Mouse (Mus musculus): ENCODE data around the gene Shisa2. TPM values are rescaled to one million over a fixed set of nuclear protein-coding genes. Genes with fewer than 3 reads are reported as not detected.
"Not testable (repeated sequence)": the region's sequence is repeated elsewhere in the genome, so short reads cannot be mapped to it uniquely, and the experiment has no call there.

Gene Shisa2
- polyA plus RNA-seq, 1 experiment from 2014 or later: 3.6 TPM

DNA sequence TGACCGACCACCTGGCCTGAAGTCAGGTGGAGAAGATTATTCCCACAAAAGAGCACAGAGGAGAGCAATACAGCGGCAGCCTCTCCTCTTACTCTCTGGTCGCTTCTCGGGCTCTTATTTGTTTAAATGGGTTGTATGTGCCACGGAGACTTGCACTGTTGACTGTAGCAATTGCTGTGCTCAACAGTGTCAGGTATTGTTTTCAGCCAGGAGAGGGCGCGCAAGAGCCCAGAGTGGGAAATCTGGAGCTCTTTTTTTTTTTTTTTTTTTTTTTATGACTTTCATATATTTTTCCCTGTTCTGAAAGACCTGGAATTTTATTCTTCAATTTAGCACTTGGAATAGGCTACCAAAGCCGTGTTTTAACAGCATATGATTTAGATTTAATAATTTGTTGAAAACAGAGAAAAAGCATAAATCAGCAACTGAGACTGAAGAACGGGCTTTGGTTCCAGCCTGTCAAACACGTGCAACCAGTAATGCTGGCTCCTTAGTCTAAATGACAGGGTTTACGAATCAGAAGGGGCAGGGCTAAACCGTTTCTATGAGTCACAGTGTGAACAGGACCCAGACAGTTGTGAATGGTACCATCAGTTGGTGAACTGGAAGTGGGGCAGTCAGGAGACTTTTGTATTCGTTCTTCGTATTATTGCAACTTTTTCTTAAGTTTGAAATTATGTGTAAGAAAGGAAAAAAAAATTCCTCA lies 12.0 kb upstream of the Shisa2 start:
- Histone ChIP-seq H3K27ac (no peak overlapping the region), H3K36me3 (no peaks in the 10 kb centered on the region), H3K9ac (no peak overlapping the region), H3K4me2 (no peak overlapping the region), H3K4me3 (no peak overlapping the region), H3K9me3 (replicated peaks) (no peaks in the 10 kb centered on the region), H3K4me1 (no peaks in the 10 kb centered on the region), H3K27me3 (replicated peaks) (no peaks in the 10 kb centered on the region)
- 42% methylated on average over 14 of the region's 14 CpGs for WGBS (ENCODE audit: insufficient replicate concordance)
- no peak for ATAC-seq

DNA sequence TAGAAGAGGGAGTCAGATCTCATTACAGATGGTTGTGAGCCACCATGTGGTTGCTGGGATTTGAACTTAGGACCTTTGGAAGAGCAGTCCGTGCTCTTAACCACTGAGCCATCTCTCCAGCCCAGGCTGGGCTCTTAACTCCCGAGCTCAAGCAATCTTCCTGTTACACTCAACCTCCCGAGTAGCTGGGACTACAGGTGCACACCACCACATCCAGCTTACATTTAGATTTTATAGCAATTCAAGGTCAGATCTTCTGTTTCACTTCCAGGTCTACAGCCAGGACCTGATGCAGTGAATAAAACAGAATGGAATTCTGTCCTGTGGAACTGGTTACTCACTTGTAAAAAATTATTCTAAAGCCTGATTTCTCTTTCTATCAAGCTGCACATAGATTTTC lies 11.0 kb upstream of the Shisa2 start:
- not testable (repeated sequence) for H3K27me3 ChIP-seq (replicated peaks); H3K27ac ChIP-seq; H3K9ac ChIP-seq; H3K4me1 ChIP-seq; H3K36me3 ChIP-seq; ATAC-seq; H3K4me3 ChIP-seq; H3K9me3 ChIP-seq (replicated peaks); H3K4me2 ChIP-seq
- WGBS (ENCODE audit: insufficient replicate concordance): 48% methylated on average over 3 of the region's 3 CpGs

DNA sequence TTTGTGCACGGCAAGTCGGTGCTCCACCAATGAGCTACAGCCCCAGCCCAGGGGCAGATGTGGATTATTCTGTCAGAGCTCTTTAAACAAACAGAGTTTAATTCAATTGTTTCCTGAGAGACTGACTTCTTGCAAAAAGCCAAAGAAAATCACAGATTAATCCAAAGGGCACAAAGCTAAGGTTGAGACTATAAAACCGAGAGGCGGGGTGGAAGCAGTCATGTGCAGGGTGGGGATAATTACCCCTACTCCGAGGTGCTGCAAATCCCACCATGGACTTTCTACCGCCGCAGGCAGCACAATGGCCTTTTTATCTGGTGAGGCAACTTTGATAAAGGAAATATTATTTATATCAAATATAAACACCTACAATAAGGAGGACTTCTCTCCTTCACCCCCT lies 8.3 kb upstream of the Shisa2 start:
- Histone ChIP-seq H3K9ac (no peak overlapping the region), H3K36me3 (no peaks in the 10 kb centered on the region), H3K27ac (no peak overlapping the region), H3K4me1 (no peaks in the 10 kb centered on the region), H3K27me3 (replicated peaks) (no peaks in the 10 kb centered on the region), H3K9me3 (replicated peaks) (no peaks in the 10 kb centered on the region), H3K4me2 (no peak overlapping the region), H3K4me3 (no peak overlapping the region)
- 84% methylated on average over 7 of the region's 7 CpGs for WGBS (ENCODE audit: insufficient replicate concordance)
- ATAC-seq: no peak

DNA sequence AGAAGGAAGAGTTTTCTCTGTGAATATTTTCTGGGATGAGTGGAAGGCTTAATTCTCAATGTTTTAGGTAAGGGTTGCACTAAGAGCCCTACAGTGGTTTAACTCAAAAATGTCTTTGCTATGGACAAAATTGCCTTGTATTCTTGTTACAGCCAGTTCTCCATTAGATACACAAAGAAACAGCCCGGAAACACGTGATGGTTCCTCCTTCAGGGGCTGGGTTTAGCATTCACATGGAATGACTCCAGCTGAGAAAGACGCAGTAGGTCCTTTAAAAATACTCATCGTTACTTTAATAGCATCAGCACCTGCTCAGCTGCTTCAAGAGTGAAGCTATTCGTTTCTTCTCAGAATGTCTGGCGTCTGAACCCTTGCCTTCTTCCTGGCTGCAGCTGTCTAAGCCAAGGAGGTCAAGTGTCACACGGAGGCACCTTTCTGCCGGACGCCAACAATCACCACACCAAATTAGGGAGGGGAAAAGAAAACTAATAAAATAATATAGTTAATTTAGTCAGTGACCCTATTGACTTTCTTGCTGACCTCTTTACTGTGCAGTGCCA lies 702 bp upstream of the Shisa2 start:
- H3K4me3 ChIP-seq: no peak overlapping the region
- no peak overlapping the region for H3K27ac ChIP-seq
- 46% methylated on average over 9 of the region's 9 CpGs for WGBS (ENCODE audit: insufficient replicate concordance)
- no peak for ATAC-seq
- no peaks in the 10 kb centered on the region for H3K36me3 ChIP-seq
- H3K27me3 ChIP-seq (replicated peaks): peaks cover 47% of the 10 kb centered on the region
- H3K9ac ChIP-seq: no peak overlapping the region
- no peaks in the 10 kb centered on the region for H3K4me1 ChIP-seq
- peak overlapping the region; percentile 67; the same call in 1 of the 2 replicates for H3K4me2 ChIP-seq
- H3K9me3 ChIP-seq (replicated peaks): no peaks in the 10 kb centered on the region

DNA sequence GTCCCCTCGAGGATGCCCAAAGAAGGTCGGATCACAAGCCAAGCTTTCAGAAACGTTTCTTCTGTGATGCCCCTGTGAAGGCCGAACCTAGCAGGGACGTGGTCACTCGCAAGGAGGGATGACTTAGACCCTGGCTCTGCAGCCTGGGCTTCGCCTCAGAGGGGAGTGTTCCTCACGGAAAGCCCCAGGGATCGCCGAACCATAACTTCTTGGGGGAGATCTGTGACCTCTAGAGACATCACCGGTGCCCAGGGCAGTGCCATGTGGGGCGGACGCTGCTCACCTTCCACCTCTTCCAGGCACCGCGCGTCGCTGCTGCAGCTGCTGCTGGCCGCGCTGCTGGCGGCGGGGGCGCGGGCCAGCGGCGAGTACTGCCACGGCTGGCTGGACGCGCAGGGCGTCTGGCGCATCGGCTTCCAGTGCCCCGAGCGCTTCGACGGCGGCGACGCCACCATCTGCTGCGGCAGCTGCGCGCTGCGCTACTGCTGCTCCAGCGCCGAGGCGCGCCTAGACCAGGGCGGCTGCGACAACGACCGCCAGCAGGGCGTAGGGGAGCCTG lies 777 bp downstream of the Shisa2 start:
- H3K9ac ChIP-seq: peak overlapping the region; percentile 38
- no peak overlapping the region for H3K27ac ChIP-seq
- ATAC-seq: no peak
- peak overlapping the region; percentile 55 for H3K4me3 ChIP-seq
- H3K4me2 ChIP-seq: peak overlapping the region; percentile 67
- H3K4me1 ChIP-seq: no peaks in the 10 kb centered on the region
- WGBS (ENCODE audit: insufficient replicate concordance): 1% methylated on average over 51 of the region's 51 CpGs
- H3K27me3 ChIP-seq (replicated peaks): peaks cover 47% of the 10 kb centered on the region
- no peaks in the 10 kb centered on the region for H3K36me3 ChIP-seq
- H3K9me3 ChIP-seq (replicated peaks): no peaks in the 10 kb centered on the region

DNA sequence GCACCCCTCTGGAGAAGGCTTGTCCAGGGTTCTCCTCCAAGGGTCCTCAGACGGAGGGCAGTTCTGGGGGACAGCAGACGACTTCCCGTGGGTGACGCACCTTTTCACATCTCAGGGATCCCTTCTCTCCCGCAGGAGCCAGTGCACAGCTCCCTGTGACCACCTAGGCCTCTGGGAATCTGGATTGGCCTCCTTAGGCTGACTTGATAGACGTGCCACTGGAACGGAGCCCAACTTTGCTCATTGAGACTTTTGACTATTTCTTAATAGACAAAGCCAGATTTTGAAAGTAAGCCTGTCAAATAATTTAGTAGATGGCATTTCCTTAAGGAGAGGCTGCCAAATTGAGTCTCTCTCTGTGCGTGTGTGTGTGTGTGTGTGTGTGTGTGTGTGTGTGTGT lies 1.6 kb downstream of the Shisa2 start:
- Histone ChIP-seq H3K36me3 (no peaks in the 10 kb centered on the region), H3K27me3 (replicated peaks) (peaks cover 47% of the 10 kb centered on the region), H3K4me3 (peak overlapping the region; percentile 55), H3K27ac (no peak overlapping the region), H3K4me2 (peak overlapping the region; percentile 67), H3K9me3 (replicated peaks) (no peaks in the 10 kb centered on the region), H3K4me1 (no peaks in the 10 kb centered on the region), H3K9ac (no peak overlapping the region)
- 41% methylated on average over 8 of the region's 8 CpGs for WGBS (ENCODE audit: insufficient replicate concordance)
- ATAC-seq: no peak

DNA sequence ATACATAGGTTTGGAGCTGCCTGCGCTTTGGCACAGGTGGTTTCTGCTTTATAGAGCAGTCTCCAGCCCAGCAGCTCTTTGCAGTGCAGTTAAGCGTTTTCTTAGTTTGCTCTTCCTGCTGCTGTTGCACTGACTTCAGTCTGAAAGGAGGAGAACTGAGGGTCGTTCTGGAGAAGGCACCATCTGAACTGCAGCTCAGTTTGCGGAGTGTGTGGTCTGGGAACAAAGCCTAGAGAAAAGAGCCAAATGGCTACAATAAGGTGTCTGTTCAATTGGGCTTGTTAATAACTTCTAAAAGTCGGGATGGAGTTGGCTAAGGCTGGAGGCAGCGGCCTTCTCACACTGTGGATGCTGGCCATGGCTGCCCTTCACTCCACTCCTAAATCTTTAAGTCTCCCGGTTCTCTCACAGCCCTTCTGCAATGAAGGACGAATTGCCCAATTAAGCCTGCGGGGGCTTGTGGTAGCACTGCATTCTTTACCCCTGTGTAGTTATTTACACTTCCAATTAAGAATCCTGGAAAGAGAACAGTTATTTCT lies 2.1 kb downstream of the Shisa2 start:
- no peak overlapping the region for H3K4me3 ChIP-seq
- H3K4me1 ChIP-seq: no peaks in the 10 kb centered on the region
- no peaks in the 10 kb centered on the region for H3K36me3 ChIP-seq
- no peak for ATAC-seq
- H3K9ac ChIP-seq: no peak overlapping the region
- H3K9me3 ChIP-seq (replicated peaks): no peaks in the 10 kb centered on the region
- no peak overlapping the region for H3K27ac ChIP-seq
- WGBS (ENCODE audit: insufficient replicate concordance): 55% methylated on average over 9 of the region's 9 CpGs
- H3K4me2 ChIP-seq: 0 out of 2 replicates have a peak overlapping the region, but pooled peaks have one; percentile 67
- peaks cover 47% of the 10 kb centered on the region for H3K27me3 ChIP-seq (replicated peaks)

DNA sequence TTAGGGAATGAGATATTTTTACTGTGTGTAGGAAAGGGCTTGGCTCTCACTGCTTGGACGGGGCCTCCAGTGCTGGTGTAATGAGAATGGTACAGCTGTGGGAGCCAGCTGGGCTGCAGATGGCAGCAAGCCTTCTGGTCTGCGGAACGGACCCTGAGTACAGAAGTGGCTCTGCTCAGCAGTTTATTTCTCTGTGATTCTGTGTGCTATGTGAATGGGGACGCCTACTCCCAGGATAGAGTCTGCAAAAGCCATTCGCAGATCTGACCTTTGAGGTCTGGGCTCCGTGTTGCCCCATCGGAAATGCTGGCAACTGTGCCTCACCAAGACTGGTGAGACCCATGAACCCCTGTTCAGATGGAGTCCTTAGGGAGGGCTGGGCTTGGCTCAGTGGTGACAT lies 2.7 kb downstream of the Shisa2 start:
- H3K27me3 ChIP-seq (replicated peaks): peaks cover 47% of the 10 kb centered on the region
- H3K9ac ChIP-seq: no peak overlapping the region
- ATAC-seq: no peak
- 62% methylated on average over 7 of the region's 7 CpGs for WGBS (ENCODE audit: insufficient replicate concordance)
- H3K4me2 ChIP-seq: no peak overlapping the region
- no peaks in the 10 kb centered on the region for H3K4me1 ChIP-seq
- no peak overlapping the region for H3K27ac ChIP-seq
- no peaks in the 10 kb centered on the region for H3K9me3 ChIP-seq (replicated peaks)
- H3K36me3 ChIP-seq: no peaks in the 10 kb centered on the region
- H3K4me3 ChIP-seq: no peak overlapping the region

DNA sequence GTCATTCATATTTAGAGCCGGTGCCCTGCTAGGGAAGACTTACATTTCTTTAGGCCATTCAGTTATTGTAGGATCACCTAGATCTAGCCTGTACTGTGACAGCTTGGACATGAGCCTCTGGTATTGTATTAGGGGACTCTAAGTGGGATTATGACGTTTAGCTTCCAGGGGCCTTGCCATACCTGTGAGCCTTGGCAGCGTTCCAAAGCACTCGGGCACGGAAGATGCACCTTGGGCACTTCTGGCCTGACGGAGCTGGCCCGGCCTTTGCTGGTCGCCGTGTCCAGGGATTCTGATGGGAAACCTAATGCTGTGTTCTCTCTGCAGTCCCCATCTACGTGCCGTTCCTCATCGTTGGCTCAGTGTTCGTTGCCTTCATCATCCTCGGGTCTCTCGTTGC lies 4.2 kb downstream of the Shisa2 start:
- H3K9ac ChIP-seq: no peak overlapping the region
- no peak for ATAC-seq
- H3K4me3 ChIP-seq: no peak overlapping the region
- H3K36me3 ChIP-seq: no peaks in the 10 kb centered on the region
- H3K9me3 ChIP-seq (replicated peaks): no peaks in the 10 kb centered on the region
- H3K27ac ChIP-seq: no peak overlapping the region
- 83% methylated on average over 15 of the region's 15 CpGs for WGBS (ENCODE audit: insufficient replicate concordance)
- H3K4me2 ChIP-seq: no peak overlapping the region
- H3K4me1 ChIP-seq: no peaks in the 10 kb centered on the region
- H3K27me3 ChIP-seq (replicated peaks): peaks cover 40% of the 10 kb centered on the region

DNA sequence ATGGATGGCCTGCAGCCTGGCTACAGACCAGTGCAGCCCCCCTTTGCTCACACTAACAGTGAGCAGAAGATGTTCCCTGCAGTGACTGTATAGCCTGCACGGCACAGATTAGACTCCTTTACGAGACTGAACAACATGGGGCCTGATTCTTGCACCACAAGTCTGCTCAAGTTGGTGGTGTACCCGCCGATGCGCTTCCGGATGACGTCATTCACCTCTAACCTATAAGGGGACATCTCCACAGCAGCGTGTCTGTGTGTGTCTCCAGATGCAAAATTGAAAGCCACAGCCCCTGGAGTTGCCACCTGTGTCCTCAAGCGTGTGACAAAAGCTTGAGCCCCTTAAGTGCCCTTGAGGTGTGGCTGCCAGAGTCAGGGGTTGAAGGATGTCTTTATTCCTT lies 5.0 kb downstream of the Shisa2 start:
- H3K9me3 ChIP-seq (replicated peaks): no peaks in the 10 kb centered on the region
- no peaks in the 10 kb centered on the region for H3K36me3 ChIP-seq
- peaks cover 32% of the 10 kb centered on the region for H3K27me3 ChIP-seq (replicated peaks)
- H3K9ac ChIP-seq: no peak overlapping the region
- H3K4me3 ChIP-seq: no peak overlapping the region
- no peak overlapping the region for H3K27ac ChIP-seq
- H3K4me1 ChIP-seq: no peaks in the 10 kb centered on the region
- no peak for ATAC-seq
- 74% methylated on average over 9 of the region's 9 CpGs for WGBS (ENCODE audit: insufficient replicate concordance)
- H3K4me2 ChIP-seq: no peak overlapping the region

DNA sequence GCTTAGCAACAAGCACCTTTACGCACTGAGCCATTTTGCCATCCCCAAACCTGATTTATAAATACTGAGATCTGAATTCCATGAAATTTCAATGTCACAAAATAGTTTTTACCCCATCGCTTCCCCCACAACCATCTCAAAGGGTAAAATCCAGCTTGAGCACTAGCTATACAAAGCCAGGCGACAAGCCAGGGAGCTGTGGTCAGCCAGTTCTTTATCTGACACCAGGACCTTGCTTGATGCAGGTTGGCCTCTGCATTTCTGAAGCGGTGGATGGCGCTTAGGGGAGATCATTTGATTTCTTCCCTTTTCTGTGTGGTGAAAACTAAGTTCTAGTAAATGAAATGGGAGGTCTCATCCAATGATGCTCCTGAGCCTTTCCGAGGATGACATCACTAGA lies 7.0 kb downstream of the Shisa2 start:
- H3K9ac ChIP-seq: no peak overlapping the region
- ATAC-seq: no peak
- no peaks in the 10 kb centered on the region for H3K4me1 ChIP-seq
- H3K4me3 ChIP-seq: no peak overlapping the region
- H3K27me3 ChIP-seq (replicated peaks): peaks cover 12% of the 10 kb centered on the region
- no peaks in the 10 kb centered on the region for H3K36me3 ChIP-seq
- H3K9me3 ChIP-seq (replicated peaks): no peaks in the 10 kb centered on the region
- H3K4me2 ChIP-seq: no peak overlapping the region
- no peak overlapping the region for H3K27ac ChIP-seq
- 62% methylated on average over 6 of the region's 6 CpGs for WGBS (ENCODE audit: insufficient replicate concordance)

DNA sequence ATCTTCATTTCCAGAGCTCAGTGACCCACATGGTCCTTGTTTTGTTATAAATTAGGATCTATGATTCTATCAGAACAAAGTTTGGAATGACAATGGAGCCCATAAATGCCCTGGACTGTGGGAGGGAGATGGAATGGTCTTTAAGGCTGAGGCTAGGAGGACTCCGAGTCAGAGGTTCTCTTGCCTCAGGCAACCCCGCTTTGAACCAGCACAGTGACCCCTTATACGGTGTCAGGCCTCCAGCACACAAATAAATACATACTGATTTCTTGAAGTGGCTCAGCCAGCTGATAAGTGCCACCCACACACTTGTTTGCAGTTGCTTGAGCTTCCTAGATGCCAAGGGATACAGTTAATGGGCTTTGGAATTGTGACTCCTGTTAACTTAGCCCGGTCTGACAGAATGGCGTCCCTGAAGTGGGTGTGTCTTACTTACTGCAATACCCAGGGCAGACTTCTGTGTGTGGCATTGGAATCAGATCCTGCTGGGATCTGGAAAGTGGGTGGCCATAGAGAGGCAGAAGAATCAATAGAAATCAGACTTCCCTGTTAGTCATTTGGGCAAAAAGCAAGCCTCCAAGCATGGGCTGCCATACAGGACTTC lies 8.3 kb downstream of the Shisa2 start:
- H3K9me3 ChIP-seq (replicated peaks): no peaks in the 10 kb centered on the region
- no peak overlapping the region for H3K27ac ChIP-seq
- WGBS (ENCODE audit: insufficient replicate concordance): 77% methylated on average over 5 of the region's 5 CpGs
- no peaks in the 10 kb centered on the region for H3K36me3 ChIP-seq
- no peak for ATAC-seq
- no peak overlapping the region for H3K9ac ChIP-seq
- H3K4me1 ChIP-seq: no peaks in the 10 kb centered on the region
- no peak overlapping the region for H3K4me3 ChIP-seq
- H3K27me3 ChIP-seq (replicated peaks): no peaks in the 10 kb centered on the region
- no peak overlapping the region for H3K4me2 ChIP-seq
